Mouse (Mus musculus) G1E (cell line): Measurements from ENCODE around the gene Phf21b.

ENCODE experiments used
- CTCF ChIP-seq: IDR thresholded peaks from 2 replicates; pipeline ENCODE4 v1.5.1; 2012; ENCODE audit warnings: low read depth, low read length, inconsistent platforms, mixed read lengths
- GATA1 ChIP-seq: IDR thresholded peaks from 2 replicates; pipeline ENCODE4 v1.6.1; 2012; ENCODE audit warnings: borderline replicate concordance, low read length, inconsistent platforms, mixed read lengths
- GATA2 ChIP-seq: IDR thresholded peaks from 2 replicates; pipeline ENCODE4 v1.6.1; 2012; ENCODE audit warnings: low read depth, low read length, inconsistent platforms, borderline replicate concordance
- POLR2AphosphoS5 ChIP-seq: IDR thresholded peaks from 2 replicates; pipeline ENCODE4 v1.6.1; 2012; ENCODE audit warnings: low read depth, low read length, inconsistent platforms; ENCODE audit not compliant: insufficient replicate concordance
- TAL1 ChIP-seq: conservative IDR thresholded peaks from 2 replicates; pipeline ENCODE4 v1.6.1; 2012; ENCODE audit warnings: low read depth, low read length, inconsistent platforms, mixed read lengths

DNA sequence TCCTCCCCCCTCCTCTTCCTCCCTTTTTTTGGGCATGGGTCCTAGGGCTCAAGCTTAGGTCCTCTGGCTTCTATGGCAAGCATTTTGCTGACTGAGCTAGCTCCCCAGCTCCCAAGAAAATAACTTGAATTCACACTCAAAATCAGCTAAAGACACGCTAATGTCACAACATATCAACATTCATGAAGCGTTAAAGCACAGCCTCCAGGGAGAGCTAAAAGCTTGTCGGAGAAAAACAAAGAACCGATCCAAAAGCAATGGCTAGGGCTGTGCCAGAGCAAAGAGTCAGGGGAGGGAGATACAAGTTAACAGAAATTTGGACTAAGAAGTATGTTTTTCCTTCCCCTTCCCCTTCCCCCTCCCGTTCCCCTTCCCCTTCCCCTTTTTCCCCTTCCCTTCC, 77.3 kb downstream of the Phf21b start:
- TF ChIP-seq CTCF (no peak), GATA1 (no peak), GATA2 (no peak), POLR2AphosphoS5 (no peak), TAL1 (no peak)
